Comparison of ENCODE assay signal across 12 mouse cellular contexts in the genomic region with DNA sequence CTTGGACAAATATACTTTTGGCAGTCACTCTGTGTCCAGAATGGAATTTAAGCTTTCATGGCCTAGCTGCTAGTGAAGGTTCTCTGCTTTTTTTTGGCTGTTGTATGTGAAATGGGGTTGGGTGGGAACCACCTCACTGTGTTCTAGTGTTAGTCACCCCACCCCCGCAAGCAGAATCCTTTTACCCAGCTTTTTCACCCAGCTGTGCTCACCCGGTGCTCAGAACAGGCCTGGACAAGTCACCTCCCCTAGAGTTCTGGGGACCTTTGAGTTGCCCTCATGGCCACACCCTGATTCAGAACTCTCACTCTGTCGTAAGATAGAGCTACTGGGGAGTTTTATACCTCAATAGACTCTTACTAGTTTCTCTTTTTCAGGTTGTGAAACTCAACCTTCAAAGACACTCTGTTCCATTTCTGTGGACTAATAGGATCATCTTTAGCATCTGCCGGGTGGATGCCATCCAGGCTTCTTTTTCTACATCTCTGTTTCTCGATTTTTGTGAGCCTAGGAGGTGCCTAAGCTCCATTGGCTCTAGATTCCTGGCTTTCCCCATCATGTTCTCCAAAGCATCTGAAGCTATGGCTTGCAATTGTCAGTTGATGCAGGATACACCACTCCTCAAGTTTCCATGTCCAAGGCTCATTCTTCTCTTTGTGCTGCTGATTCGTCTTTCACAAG. TPM values are rescaled to one million over a fixed set of nuclear protein-coding genes. Genes with fewer than 3 reads are reported as not detected.
DNase-seq lines count a peak whose midpoint lies in the region; ATAC-seq and TF ChIP-seq lines count a peak whose summit lies in the region.
"Had no signal": no experiment of that assay in that cellular context is flagged by ENCODE, and none has a peak within 500 bp of the region (broad histone marks: within the 10 kb centered on the region; RNA-seq: fewer than 3 reads in every experiment).

No protein-coding gene starts in this region.

- H3K27ac ChIP-seq in liver, postnatal 0 days (ENCODE audit: low read depth), result 0 out of 2 replicates have a peak overlapping the region, but pooled peaks have one; percentile 29
- H3K27ac ChIP-seq: left cerebral cortex, adult 2 months had no signal

- 0 out of 2 replicates have a peak overlapping the region, but pooled peaks have one; percentile 1 for H3K4me2 ChIP-seq in liver, postnatal 0 days (ENCODE audit: low read depth, low read length)

- no peak for DNase-seq in liver, postnatal 0 days
- DNase-seq in liver (no peak), adipocyte (ENCODE audit: low spot score) (peak; percentile 37)
- no peak for DNase-seq in layer of hippocampus, adult 9-11 months
- DNase-seq in layer of hippocampus, postnatal 14 days (ENCODE audit: low spot score in 2 of 2), result no peak
- no peak for DNase-seq in cerebellum, postnatal 25 days
- DNase-seq: cerebellum, postnatal 14 days had no signal

- 57% methylated on average over 6 of the region's 6 CpGs for WGBS in liver, postnatal 0 days (ENCODE audit: insufficient replicate concordance)

- ATAC-seq in liver, postnatal 0 days, result peak; percentile 47
- peak; percentile 72 for ATAC-seq in CD4-positive, CD25-positive, alpha-beta regulatory T cell, adult 4 months
- ATAC-seq in megakaryocyte progenitor cell, adult 5-6 weeks (replicated peaks; ENCODE audit: poor library complexity), result peak; percentile 49

- H3K36me3 ChIP-seq in liver, postnatal 0 days (replicated peaks; ENCODE audit: insufficient read depth, low read length), result no peaks in the 10 kb centered on the region

- no peak overlapping the region for H3K4me3 ChIP-seq in liver, postnatal 0 days (ENCODE audit: low read depth, low read length)
- H3K4me3 ChIP-seq: erythroblast, embryonic 14.5 days; left cerebral cortex, adult 2 months had no signal

- H3K27me3 ChIP-seq in liver, postnatal 0 days (ENCODE audit: insufficient read depth, low read length), result no peaks in the 10 kb centered on the region

- TF ChIP-seq CTCF in liver, postnatal 0 days (IDR thresholded peaks at IDR 0.05; ENCODE audit: low read depth), result no peak

- H3K4me1 ChIP-seq in liver, postnatal 0 days (ENCODE audit: insufficient read depth), result peaks cover 16% of the 10 kb centered on the region

- no peaks in the 10 kb centered on the region for H3K9me3 ChIP-seq in liver, postnatal 0 days (ENCODE audit: low read length)

- H3K9ac ChIP-seq in liver, postnatal 0 days (replicated peaks), result no peak overlapping the region

- TF ChIP-seq EP300 in liver, postnatal 0 days (IDR thresholded peaks at IDR 0.05; ENCODE audit: low read depth), result no peak

RNA-seq across cellular contexts. Expression of gene Cd80, which starts 3.4 kb away (rescaled TPM):
- 0.13 and 0.15 TPM in 2 replicates for polyA plus RNA-seq in liver, postnatal 0 days (2015; fragmentation: Nextera tagmentation; extraction: Ambion mirVana)
- 10 to 100 TPM in 1 of 2 experiments, 1 to 10 TPM in 1; 5.7 to 10.6 TPM for polyA plus RNA-seq in CD4-positive, CD25-positive, alpha-beta regulatory T cell, adult 4 months (2017; shearing (Covaris generic))
- 0.77 and 1.6 TPM in 2 replicates for total RNA-seq in megakaryocyte progenitor cell, adult 5-6 weeks (2015)
- total RNA-seq in megakaryocyte progenitor cell, adult 5-6 weeks (2017), result 0.25 and 0.47 TPM in 2 replicates
- total RNA-seq in layer of hippocampus, postnatal 14 days (2021), result under 1 TPM; 0.36 to 0.76 TPM
- total RNA-seq: hematopoietic stem cell, adult 5-6 weeks had no signal
- polyA plus RNA-seq: erythroblast, embryonic 14.5 days had no signal

RNA-seq across cellular contexts. Expression of gene Adprh, which starts 6.2 kb away (rescaled TPM):
- 17.9 and 22.2 TPM in 2 replicates for polyA plus RNA-seq in liver, postnatal 0 days (2015; fragmentation: Nextera tagmentation; extraction: Ambion mirVana)
- 10 to 100 TPM; 73.1 to 92.7 TPM for polyA plus RNA-seq in CD4-positive, CD25-positive, alpha-beta regulatory T cell, adult 4 months (2017; shearing (Covaris generic))
- total RNA-seq in megakaryocyte progenitor cell, adult 5-6 weeks (2015), result 22.9 and 23.5 TPM in 2 replicates
- total RNA-seq in megakaryocyte progenitor cell, adult 5-6 weeks (2017), result 14.9 and 16.0 TPM in 2 replicates
- 10 to 100 TPM; 58.4 to 62.4 TPM for total RNA-seq in layer of hippocampus, postnatal 14 days (2021)

RNA-seq across cellular contexts. Expression of gene Pla1a, which starts 25.8 kb away (rescaled TPM):
- polyA plus RNA-seq in liver, postnatal 0 days (2015; fragmentation: Nextera tagmentation; extraction: Ambion mirVana), result 49.8 and 55.8 TPM in 2 replicates
- under 1 TPM in 1 of 2 experiments, not detected in 1; 0.30 TPM for polyA plus RNA-seq in CD4-positive, CD25-positive, alpha-beta regulatory T cell, adult 4 months (2017; shearing (Covaris generic))
- total RNA-seq in megakaryocyte progenitor cell, adult 5-6 weeks (2015), result not detected in 2 replicates
- not detected in 2 replicates for total RNA-seq in megakaryocyte progenitor cell, adult 5-6 weeks (2017)
- under 1 TPM; 0.60 to 0.76 TPM for total RNA-seq in layer of hippocampus, postnatal 14 days (2021)
- total RNA-seq: hematopoietic stem cell, adult 5-6 weeks had no signal
- polyA plus RNA-seq: erythroblast, embryonic 14.5 days had no signal
